ENCODE assay signal across 10 mouse cellular contexts in genomic region chr6:49142428-49142827, GRCm38 (mm10).
DNase-seq lines count a peak whose midpoint lies in the region; ATAC-seq and TF ChIP-seq lines count a peak whose summit lies in the region.
"Had no signal": no experiment of that assay in that cellular context is flagged by ENCODE, and none has a peak within 500 bp of the region (broad histone marks: within the 10 kb centered on the region; RNA-seq: fewer than 3 reads in every experiment).

No protein-coding gene starts in this region.

- H3K27ac ChIP-seq in heart, postnatal 0 days (ENCODE audit: low read depth), result no peak overlapping the region
- H3K27ac ChIP-seq in heart, embryonic 11.5 days (ENCODE audit: low read depth, low read length), result no peak overlapping the region
- H3K27ac ChIP-seq: lung, embryonic 15.5 days; stomach, embryonic 15.5 days had no signal

- H3K4me3 ChIP-seq in heart, postnatal 0 days (ENCODE audit: low read depth, low read length), result no peak overlapping the region
- no peak overlapping the region for H3K4me3 ChIP-seq in heart, embryonic 11.5 days (ENCODE audit: low read depth, low read length)
- H3K4me3 ChIP-seq: lung, embryonic 15.5 days; stomach, embryonic 15.5 days had no signal

- no peak for TF ChIP-seq EP300 in heart, postnatal 0 days (IDR thresholded peaks at IDR 0.05; ENCODE audit: low read depth)

- no peak overlapping the region for H3K4me2 ChIP-seq in heart, postnatal 0 days (ENCODE audit: low read depth, low read length)
- H3K4me2 ChIP-seq in heart, embryonic 11.5 days, result no peak overlapping the region
- H3K4me2 ChIP-seq: lung, embryonic 15.5 days; stomach, embryonic 15.5 days had no signal

- no peaks in the 10 kb centered on the region for H3K4me1 ChIP-seq in heart, postnatal 0 days (ENCODE audit: control insufficient read depth, insufficient read depth)
- peaks cover 35% of the 10 kb centered on the region for H3K4me1 ChIP-seq in heart, embryonic 11.5 days (ENCODE audit: control insufficient read depth, insufficient read depth, low read length)

- TF ChIP-seq CTCF in heart, postnatal 0 days (IDR thresholded peaks at IDR 0.05; ENCODE audit: low read depth), result peak; percentile 46; the same call in 1 of the 2 replicates

- ATAC-seq in heart, postnatal 0 days (ENCODE audit: insufficient read depth, low read depth), result peak; percentile 30; the same call in 1 of the 2 replicates
- ATAC-seq in heart, embryonic 11.5 days (replicated peaks; ENCODE audit: insufficient number of reproducible peaks, low FRiP score, low TSS enrichment), result no peak
- ATAC-seq in granulocyte monocyte progenitor cell, adult 5-6 weeks (replicated peaks; ENCODE audit: poor library complexity, severe bottlenecking), result no peak

- 81% methylated on average over 9 of the region's 9 CpGs for WGBS in heart, postnatal 0 days
- 89% methylated on average over 9 of the region's 9 CpGs for WGBS in heart, embryonic 11.5 days (ENCODE audit: insufficient replicate concordance)

- no peak overlapping the region for H3K9ac ChIP-seq in heart, postnatal 0 days (replicated peaks; ENCODE audit: low read depth, low read length)
- no peak overlapping the region for H3K9ac ChIP-seq in heart, embryonic 11.5 days (ENCODE audit: low read depth, low read length)
- H3K9ac ChIP-seq: lung, embryonic 15.5 days; stomach, embryonic 15.5 days had no signal

- H3K27me3 ChIP-seq in heart, postnatal 0 days (ENCODE audit: control insufficient read depth, insufficient read depth, low read length), result no peaks in the 10 kb centered on the region
- no peaks in the 10 kb centered on the region for H3K27me3 ChIP-seq in heart, embryonic 11.5 days (ENCODE audit: control insufficient read depth, insufficient read depth, low read length)
- H3K27me3 ChIP-seq: lung, embryonic 15.5 days; stomach, embryonic 15.5 days had no signal

- DNase-seq in heart, postnatal 0 days (ENCODE audit: low spot score), result no peak
- peak; percentile 24 for DNase-seq in urinary bladder, postnatal 25 days (ENCODE audit: low spot score)
- DNase-seq in urinary bladder, postnatal 4 days (ENCODE audit: low spot score in 2 of 2), result no peak
- peak; percentile 33 for DNase-seq in fibroblast of lung, adult 2 months (ENCODE audit: low read depth)
- DNase-seq in retina, postnatal 1 day, result peak; percentile 27
- no peak for DNase-seq in layer of hippocampus, adult 9-11 months

- H3K36me3 ChIP-seq in heart, postnatal 0 days (replicated peaks; ENCODE audit: control insufficient read depth, insufficient read depth, low read length), result no peaks in the 10 kb centered on the region
- no peaks in the 10 kb centered on the region; the same call in 1 of the 2 replicates for H3K36me3 ChIP-seq in heart, embryonic 11.5 days (ENCODE audit: control insufficient read depth, insufficient read depth, low read length)
- H3K36me3 ChIP-seq: lung, embryonic 15.5 days; stomach, embryonic 15.5 days had no signal

- no peaks in the 10 kb centered on the region for H3K9me3 ChIP-seq in heart, postnatal 0 days (replicated peaks; ENCODE audit: control insufficient read depth, low read length)
- H3K9me3 ChIP-seq in heart, embryonic 11.5 days (replicated peaks; ENCODE audit: control insufficient read depth, low read length), result no peaks in the 10 kb centered on the region
- H3K9me3 ChIP-seq: lung, embryonic 15.5 days; stomach, embryonic 15.5 days had no signal

Comparison
In these comparisons a context has a peak if more than half of its experiments do, and no peak if none do; other contexts are left out.
1. DNase-seq: peak in urinary bladder, postnatal 25 days (single experiment), fibroblast of lung, adult 2 months (single experiment) and retina, postnatal 1 day (single experiment); none in heart, postnatal 0 days (single experiment), urinary bladder, postnatal 4 days (0 of 2) and layer of hippocampus, adult 9-11 months (single experiment).